Mouse (Mus musculus) embryonic facial prominence, embryonic 11.5 days (tissue): ENCODE measurements around the gene Gstm4. TPM values are rescaled to one million over a fixed set of nuclear protein-coding genes. Genes with fewer than 3 reads are reported as not detected.

ENCODE experiments used
- polyA plus RNA-seq: library from polyadenylated mRNA; unstranded; fragments of >200 nt; fragmentation: Nextera tagmentation; extraction: Ambion mirVana; gene quantifications from 2 replicates; pipeline ENCODE4 v1.2.1, GENCODE M21; 2014

Gstm4 gene
- polyA plus RNA-seq, 1 experiment from 2014 or later, result 14.6 TPM

Other genes starting within 250 kb of the Gstm4 start
- not detected in 2 replicates for gene Eps8l3, start 167.7 kb downstream of the Gstm4 start, polyA plus RNA-seq
- gene Gstm5, start 149.1 kb downstream of the Gstm4 start, polyA plus RNA-seq, result 272 and 278 TPM in 2 replicates
- 42.0 and 47.1 TPM in 2 replicates for gene Gstm7, start 113.1 kb downstream of the Gstm4 start, polyA plus RNA-seq
- gene Gstm6, start 101.1 kb downstream of the Gstm4 start, polyA plus RNA-seq, result 11.7 and 12.6 TPM in 2 replicates
- not detected in 2 replicates for gene Gstm3, start 75.6 kb downstream of the Gstm4 start, polyA plus RNA-seq
- 29.7 TPM in 2 replicates for gene Gstm2, start 58.4 kb downstream of the Gstm4 start, polyA plus RNA-seq
- 33.9 and 36.6 TPM in 2 replicates for gene Gstm1, start 26.9 kb downstream of the Gstm4 start, polyA plus RNA-seq
- 30.3 and 31.3 TPM in 2 replicates for gene Ampd2, start 41.8 kb upstream of the Gstm4 start, polyA plus RNA-seq
- 0.63 and 0.93 TPM in 2 replicates for gene Gnat2, start 47.9 kb upstream of the Gstm4 start, polyA plus RNA-seq
- 229 and 242 TPM in 2 replicates for gene Gnai3, start 101.3 kb upstream of the Gstm4 start, polyA plus RNA-seq
- 0.11 and 0.31 TPM in 2 replicates for gene Gpr61, start 110.0 kb upstream of the Gstm4 start, polyA plus RNA-seq
- 2.8 and 3.1 TPM in 2 replicates for gene Amigo1, start 141.4 kb upstream of the Gstm4 start, polyA plus RNA-seq
- 1.4 and 1.6 TPM in 2 replicates for gene Cyb561d1, start 156.3 kb upstream of the Gstm4 start, polyA plus RNA-seq
- gene Atxn7l2, start 166.0 kb upstream of the Gstm4 start, polyA plus RNA-seq, result 17.6 and 19.0 TPM in 2 replicates
- 0.95 and 1.1 TPM in 2 replicates for gene Sypl2, start 181.8 kb upstream of the Gstm4 start, polyA plus RNA-seq
- 333 and 344 TPM in 2 replicates for gene Psma5, start 212.0 kb upstream of the Gstm4 start, polyA plus RNA-seq
- 13.8 and 16.0 TPM in 2 replicates for gene Sort1, start 239.2 kb upstream of the Gstm4 start, polyA plus RNA-seq